Mouse (Mus musculus) MEL-GATA-1-ER (cell line): Measurements from ENCODE around the gene Pigyl.

Experiments
- DNase-seq: peaks from one replicate; pipeline ENCODE4 v3.0.0-alpha.2; 2012; ENCODE audit warnings: low read depth; ENCODE audit errors: extremely low read depth

Gene Pigyl

DNA sequence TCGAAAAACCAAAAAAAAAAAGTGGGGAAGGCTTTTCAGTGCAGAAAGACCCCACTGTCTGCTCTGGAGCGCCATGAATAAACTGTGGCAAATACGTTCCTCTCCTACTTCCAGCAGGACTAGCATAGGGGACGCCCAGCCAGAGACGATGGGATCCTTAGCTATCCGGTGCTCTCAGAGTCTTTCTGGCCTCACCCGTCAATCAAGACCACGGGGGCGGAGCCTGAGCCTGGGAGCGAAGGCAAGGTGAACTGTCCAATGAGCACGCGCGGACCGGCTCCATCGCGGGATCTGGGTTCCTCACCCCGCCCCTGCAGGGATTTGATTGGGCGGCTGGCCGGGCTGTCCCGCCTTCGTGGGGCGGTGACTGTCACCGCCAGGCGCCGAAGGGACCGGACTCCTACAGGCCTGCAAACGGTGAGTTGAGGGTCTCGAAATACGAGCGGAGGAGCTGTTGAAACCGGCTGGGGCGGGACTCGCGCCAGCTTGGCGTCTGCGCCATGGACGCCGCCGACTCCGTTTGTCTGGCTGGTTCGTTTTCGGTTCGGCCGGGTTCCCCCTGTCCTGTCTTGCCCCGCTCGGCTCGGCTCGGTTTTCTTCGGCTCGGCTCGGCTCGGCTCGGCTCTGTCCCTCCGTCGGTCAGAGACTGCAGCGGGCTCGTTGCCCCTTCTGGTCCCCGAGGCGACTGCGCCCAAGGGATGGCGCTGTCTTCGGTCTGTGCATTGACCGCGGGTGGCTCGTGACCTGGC lies at the start of gene Pigyl:
Gene Pigyl, plus strand, starts transcription at position 350 of the 749 bp plus-strand sequence.
- DNase-seq: peak; percentile 97

GRCm38 (mm10) chr9:22108194-22108593 lies 48.5 kb upstream of the Pigyl start:
- no peak for DNase-seq

GRCm38 (mm10) chr9:22115635-22116034 lies 41.0 kb upstream of the Pigyl start:
- DNase-seq: no peak

GRCm38 (mm10) chr9:22116086-22116485 lies 40.6 kb upstream of the Pigyl start:
- no peak for DNase-seq

- peak; percentile 98 for DNase-seq
Observed at GRCm38 (mm10) chr9:22116740-22117426, 39.8 kb upstream of the Pigyl start, which contains the start of gene Elof1. TSS of gene Elof1 (minus strand) at chr9:22117172.

GRCm38 (mm10) chr9:22117754-22118456 lies 38.7 kb upstream of the Pigyl start:
- peak; percentile 86 for DNase-seq

DNA sequence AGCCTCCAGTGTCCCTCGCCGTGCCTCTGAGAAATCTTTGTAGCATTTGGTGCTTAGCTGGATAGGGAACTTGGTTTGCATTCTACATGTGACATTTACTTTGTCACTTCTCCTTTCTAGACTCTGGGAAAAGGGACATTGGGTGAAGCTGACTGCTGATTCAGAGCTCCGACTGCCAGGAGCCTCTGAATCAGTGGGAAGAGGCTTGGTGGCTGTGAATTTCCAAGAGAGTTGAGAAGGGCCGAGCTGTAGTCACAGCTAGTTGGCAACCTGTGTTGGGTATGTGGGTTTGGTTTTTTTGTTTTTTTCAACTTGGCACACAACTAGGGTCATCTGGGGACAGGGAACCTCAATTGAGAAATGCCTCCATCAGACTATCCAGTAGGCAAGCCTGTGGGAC lies 37.1 kb upstream of the Pigyl start:
- no peak for DNase-seq

DNA sequence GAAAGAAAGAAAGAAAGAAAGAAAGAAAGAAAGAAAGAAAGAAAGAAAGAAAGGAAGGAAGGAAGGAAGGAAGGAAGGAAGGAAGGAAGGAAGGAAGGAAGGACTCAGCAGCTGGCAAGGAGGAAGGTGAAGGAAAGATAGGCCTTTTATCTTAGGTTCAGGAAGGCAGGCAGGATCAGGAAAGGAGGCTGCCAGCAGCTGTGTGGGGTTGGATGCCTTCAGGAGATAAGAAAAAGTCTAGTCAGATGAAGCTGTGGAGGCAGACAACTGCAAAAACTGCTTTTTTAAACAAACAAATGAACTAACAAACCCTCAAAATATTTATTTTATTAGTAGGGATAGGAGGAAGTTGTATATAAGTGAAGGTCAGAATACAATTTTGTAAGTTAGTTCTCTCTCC lies 35.1 kb upstream of the Pigyl start:
- DNase-seq: peak; percentile 29

DNA sequence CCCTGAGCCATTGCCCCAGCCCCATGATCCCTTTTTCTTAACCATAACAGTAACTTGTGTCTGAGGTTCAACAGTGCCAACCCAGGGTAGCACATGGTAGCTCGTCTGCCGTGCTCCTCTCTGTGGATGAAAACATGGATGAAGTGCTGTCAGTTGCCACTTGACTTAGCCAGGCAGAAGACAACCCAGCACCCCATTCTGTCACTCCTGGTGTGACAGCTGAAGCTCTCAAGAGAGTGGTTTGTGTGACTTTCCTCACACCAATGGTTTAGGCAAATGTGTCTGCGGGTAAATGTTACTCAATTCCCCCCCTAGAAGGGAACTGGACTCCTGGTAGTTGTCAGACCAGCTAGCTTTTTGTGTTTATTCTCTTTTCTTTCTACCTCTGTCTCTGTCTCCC lies 34.6 kb upstream of the Pigyl start:
- DNase-seq: no peak

- DNase-seq: peak; percentile 53
Observed at GRCm38 (mm10) chr9:22123069-22123609, 33.5 kb upstream of the Pigyl start.

- no peak for DNase-seq
Observed at GRCm38 (mm10) chr9:22124169-22124568, 32.5 kb upstream of the Pigyl start.

- DNase-seq: no peak
Observed at GRCm38 (mm10) chr9:22125246-22126027, 31.2 kb upstream of the Pigyl start.

GRCm38 (mm10) chr9:22131226-22131981 lies 25.2 kb upstream of the Pigyl start:
- no peak for DNase-seq

DNA sequence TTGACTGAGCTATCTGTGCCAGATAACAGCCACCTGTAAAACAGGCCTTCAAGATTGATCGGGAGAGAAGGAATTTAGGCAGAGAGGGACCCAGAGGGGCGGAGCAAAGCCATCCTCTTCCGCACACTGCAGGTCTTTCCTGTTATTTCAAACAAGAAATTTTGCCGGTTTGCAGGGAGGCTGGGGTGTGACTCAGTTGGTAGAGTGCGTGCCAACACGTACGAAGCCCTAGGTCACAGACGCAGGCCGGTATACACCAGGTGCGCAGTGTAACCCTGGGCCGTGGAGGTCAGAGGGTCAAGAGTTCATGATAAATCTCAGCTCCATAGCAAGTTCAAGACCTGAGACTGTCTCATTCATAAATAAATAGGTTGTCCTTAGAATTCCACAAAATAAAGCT lies 24.4 kb upstream of the Pigyl start:
- DNase-seq: no peak

DNA sequence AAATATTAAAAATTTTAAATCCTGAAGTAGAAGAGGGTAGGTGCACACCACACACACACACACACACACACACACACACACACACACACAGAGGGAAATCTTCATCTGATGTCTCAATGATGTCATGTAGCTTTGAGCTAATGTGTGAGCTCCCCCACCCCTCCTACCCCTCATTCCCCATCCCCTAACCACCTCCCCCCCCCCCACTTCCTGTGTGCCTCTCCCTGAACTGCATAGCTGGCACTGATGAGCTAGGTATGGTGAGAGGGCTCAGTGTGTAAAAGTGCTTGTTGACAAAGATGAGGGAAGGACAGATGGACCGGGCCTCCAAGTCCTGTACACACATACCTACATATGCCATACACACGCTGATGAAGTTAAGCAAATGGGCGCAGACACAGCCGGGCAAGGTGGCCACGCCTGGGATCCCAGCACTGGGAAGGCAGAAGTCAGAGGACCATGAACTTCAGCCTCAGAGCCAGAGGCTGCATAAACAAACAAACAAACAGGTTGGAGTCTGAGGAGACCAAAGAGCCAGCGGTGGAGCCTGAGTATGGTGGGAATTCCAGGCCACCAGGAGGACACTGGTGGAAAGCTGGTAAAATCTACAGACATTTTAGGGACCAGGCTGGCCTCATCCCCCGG lies 22.3 kb upstream of the Pigyl start:
- no peak for DNase-seq

DNA sequence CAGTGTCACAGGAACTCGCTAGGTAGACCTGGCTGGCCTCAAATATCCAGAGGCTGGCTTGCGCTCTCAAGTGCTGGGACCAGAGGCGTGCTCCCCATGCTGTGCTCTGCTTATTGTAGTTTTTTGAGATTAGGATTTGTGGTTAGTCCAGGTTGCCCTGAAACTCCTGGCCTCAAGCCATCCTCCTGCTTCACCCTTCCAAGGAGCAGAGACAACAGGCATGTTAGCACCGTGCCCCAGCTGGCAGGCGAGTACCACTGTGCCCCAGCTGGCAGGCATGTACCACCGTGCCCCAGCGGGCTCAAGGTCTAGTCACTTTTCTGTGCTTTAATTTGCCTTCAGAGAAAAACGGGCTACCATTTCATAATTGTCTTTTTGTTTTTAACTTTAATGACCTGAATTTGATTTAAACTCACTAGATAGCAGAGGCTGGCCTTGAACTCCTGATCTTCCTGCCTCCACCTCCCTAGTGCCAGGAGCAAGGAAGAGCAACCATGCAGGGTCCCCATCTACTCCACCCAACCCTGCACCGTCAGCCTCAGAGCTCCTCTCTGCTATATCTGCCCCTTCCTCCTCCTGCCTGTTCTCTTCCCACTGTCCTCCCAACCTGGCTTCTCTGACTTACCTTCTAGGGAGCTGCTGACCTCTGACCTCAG lies 21.5 kb upstream of the Pigyl start:
- no peak for DNase-seq

DNA sequence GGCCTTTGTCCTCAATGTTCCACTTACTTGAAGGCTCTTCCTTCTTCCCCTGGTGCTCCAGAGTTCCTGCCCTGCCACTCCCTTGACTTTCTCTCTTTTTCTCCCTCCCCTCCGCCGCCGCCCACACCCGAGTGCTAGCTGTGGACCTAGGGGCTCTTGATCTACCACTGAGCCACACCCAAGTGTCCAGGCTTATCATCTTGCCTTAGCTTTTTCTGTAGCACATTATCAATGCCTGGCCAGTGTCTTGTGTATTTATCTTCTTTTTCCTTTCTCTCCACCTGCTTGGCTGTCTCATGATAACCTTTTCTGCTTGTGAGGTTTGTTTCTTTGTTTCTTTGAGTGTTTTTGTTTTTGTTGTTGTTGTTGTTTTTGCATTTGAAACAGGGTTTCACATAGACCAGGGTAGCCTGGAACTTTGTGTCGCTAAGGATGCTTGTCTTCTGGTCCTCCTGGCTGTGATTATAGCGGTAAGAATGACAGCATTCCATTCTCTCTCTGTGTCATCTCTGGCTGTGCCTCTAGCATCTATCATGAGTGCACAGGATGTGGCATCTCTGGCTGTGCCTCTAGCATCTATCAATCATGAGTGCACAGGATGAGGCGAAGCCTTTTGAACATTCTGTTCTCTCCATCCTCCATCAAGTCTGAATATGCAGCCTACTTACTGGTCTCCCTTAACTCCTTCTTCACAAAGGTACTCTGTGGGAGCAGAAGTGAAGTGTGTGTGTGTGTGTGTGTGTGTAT lies 20.8 kb upstream of the Pigyl start, which contains the start of gene Acp5:
Gene Acp5, minus strand, starts transcription at position 68 of the 747 bp plus-strand sequence.
- peak; percentile 58 for DNase-seq

DNA sequence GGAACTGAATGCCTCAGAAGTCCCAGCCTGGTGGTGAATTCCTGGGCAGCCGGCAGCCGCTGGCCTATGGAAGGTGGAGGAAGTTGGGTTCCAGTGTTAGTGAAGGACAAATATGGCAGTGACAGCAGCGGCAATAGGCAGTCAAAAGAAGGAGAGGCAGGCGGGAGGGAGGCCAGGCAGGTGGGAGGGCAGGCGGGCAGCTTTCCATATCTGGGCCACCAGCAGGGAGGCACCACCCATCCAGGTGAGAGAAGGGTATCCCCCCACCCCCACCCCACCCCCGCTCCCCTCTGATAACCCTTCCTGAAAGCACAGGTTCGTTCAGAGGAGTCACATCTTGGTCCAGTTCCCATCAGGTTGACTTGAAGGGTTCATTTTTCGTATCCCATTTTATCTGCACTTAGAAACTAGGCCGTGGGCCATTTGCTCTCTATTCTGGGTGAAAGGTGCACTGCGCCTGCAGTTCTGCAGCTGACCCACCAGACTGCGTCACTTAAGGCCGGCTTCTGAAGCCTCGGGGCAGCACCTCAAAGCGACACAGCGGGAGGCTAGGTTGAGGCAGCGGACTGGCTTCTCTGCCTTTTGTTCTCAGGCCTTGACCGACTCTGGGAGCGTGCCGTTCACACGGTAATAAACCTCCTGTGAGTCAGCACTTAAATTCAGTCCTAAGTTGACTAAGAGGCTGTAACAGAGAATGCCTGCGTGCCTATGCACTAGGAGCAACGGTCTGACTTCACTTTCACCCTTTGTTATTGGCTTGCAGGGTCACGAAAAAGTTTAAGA lies 19.7 kb upstream of the Pigyl start:
- no peak for DNase-seq
